Mouse (Mus musculus) stomach, postnatal 0 days (tissue): Measurements from ENCODE around the gene Zfp316.

Experiments
- CTCF ChIP-seq: IDR thresholded peaks from 2 replicates; pipeline ENCODE4 v1.5.1; 2016; ENCODE audit warnings: antibody characterized with exemption, low read depth, mild to moderate bottlenecking, moderate library complexity
- EP300 ChIP-seq: optimal IDR thresholded peaks from 2 replicates; pipeline ENCODE3; 2016; ENCODE audit warnings: antibody characterized with exemption

GRCm38 (mm10) chr5:143254487-143255130, 15.2 kb downstream of the Zfp316 start:
- no peak for TF ChIP-seq CTCF
- no peak for TF ChIP-seq EP300
